Mouse (Mus musculus): ENCODE measurements around the gene Blcap. TPM values are rescaled to one million over a fixed set of nuclear protein-coding genes. Genes with fewer than 3 reads are reported as not detected.

Gene Blcap
- total RNA-seq, 1 experiment from 2014 or later: 16.7 TPM

DNA sequence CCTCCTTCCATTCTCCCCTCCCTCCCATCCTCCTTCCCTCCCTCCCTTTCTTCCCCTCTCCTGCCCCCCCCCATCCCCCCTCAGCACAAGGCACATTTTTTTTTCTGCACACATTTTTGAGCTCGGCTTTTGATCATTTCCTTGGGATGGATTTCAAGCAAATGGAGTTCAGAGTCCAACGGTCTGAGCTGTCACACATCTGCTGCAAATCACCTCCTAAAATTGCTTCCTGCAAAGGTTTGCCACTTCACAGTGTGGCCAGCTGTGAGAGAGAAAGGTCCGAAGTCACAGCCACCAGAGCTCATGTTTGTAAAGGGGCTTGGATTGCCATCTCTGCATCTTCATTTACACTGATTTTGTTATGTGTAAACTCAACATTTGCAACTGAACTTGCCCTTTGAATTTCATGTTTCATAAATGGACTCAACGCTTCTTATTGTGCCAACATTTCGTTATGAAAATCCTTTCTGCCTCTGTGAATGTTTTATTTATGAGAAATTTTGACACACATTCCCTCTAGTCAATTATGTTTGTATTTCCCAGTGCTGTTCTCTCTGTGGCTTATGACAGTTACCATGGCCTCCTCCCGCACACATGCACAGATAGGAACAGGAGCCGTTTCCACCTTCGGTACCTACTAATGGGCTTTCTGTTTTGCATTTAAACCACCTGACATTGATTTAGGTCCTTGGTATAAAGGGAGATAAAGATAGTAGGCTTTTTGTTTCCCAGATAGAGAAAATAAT is 39.2 kb downstream of the Blcap start:
- ATAC-seq (replicated peaks; ENCODE audit: low read depth, poor library complexity, severe bottlenecking): no peak

DNA sequence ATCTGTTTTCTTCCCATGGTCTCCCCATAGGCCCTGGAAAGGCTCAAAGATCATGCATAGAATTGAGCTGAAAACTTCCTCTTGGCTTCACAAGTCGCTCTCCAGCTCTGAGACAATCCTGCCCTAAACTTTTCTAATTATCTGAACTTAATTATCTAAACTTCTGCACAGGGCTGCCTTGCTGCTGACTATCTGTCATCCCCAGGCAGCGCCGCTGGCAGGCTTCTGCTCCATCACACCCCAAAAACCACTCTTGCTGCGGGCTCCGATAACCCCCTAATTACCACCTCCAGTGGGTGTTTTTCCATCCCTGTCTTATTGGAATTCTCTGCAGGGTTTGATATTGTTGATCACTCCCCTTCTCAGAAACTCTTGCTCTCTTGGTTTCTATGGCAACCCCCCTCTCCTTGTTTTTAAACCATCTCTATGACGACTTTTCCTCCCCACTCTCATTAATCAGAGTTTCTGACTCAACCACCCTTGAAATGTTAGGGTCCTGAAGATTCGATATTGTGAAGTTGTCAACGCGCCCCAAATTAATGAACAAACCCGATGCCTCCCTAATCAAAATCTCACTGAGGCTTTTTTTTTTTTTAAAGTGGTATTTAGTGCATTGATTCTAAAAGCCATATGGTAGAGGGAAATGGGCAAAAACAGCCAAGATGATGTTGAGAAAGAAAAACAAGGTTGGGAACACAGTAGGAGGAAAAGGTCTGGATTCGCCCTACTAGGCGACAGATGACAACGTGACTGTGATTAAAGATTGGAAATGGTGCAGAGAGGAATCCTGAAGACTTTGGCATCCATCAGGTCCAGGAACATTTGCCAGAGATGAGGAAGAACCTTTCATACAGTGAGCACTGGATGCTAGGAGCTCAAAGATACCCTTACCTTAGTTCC is 40.8 kb downstream of the Blcap start:
- ATAC-seq (replicated peaks; ENCODE audit: low read depth, poor library complexity, severe bottlenecking): no peak

- ATAC-seq (replicated peaks; ENCODE audit: low read depth, poor library complexity, severe bottlenecking): no peak
Observed at GRCm38 (mm10) chr2:157522556-157522955, 48.5 kb downstream of the Blcap start.

GRCm38 (mm10) chr2:157520496-157520895 is 50.6 kb downstream of the Blcap start:
- no peak for ATAC-seq (replicated peaks; ENCODE audit: low read depth, poor library complexity, severe bottlenecking)

DNA sequence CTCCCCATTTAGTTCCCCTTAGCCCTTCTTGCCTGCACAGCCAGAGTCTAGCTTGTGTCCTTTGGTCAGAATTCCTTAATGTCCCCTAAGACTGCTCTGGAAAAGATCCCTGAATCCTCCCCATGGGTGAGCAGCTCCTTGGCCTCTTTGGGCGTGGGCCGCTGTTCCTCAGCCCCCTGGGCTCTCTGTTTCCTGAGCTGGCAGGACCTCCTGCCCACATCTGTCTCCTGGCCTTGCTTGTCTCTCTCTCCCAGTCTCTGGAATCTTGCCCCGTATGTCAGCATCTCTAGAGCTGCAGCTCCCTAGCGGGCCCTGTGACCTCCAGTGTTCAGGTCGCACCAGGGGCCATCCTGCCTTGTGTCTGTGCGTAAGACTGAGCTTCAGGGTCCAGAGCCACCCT is 51.6 kb downstream of the Blcap start:
- ATAC-seq (replicated peaks; ENCODE audit: low read depth, poor library complexity, severe bottlenecking): no peak

DNA sequence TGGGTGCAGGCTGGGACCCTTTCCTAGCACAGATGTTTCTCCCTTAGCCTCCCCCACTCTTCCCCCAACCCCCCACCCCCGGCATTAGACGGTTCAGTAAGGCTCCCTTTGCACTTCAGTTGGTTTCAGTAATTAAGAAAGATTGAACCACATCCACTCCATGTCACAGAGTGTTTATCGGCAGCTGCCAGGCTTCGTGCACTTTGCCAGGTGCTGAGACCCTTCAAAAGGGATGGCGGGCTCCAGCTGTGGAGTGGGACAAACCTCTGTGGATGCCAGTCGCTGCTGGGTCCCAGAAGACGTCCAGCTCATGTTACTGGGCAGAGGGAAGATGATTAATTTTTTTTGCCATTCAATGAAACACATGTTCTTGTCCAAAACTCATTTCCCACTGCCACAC is 52.6 kb downstream of the Blcap start:
- ATAC-seq (replicated peaks; ENCODE audit: low read depth, poor library complexity, severe bottlenecking): no peak

DNA sequence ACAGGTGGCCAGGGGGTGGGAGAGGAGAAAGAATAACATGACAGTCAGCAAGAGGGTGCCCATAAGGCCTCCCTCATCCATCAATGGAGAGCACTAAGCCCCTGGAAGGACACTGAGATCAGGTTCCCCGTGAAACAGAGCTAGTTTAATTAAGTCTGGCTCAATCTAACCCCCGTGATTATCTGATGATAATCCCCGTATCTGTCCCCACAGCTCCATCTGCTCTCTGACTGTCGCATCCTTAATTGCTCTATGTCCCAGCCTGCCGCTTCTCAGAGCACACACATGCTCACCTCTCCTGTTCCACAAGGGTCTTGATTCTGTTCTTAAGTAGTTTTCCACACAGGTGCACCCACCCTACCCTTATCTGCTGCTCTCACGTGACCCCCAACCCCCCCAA is 53.5 kb downstream of the Blcap start:
- no peak for ATAC-seq (replicated peaks; ENCODE audit: low read depth, poor library complexity, severe bottlenecking)

GRCm38 (mm10) chr2:157514353-157514752 is 56.7 kb downstream of the Blcap start:
- ATAC-seq (replicated peaks; ENCODE audit: low read depth, poor library complexity, severe bottlenecking): no peak

DNA sequence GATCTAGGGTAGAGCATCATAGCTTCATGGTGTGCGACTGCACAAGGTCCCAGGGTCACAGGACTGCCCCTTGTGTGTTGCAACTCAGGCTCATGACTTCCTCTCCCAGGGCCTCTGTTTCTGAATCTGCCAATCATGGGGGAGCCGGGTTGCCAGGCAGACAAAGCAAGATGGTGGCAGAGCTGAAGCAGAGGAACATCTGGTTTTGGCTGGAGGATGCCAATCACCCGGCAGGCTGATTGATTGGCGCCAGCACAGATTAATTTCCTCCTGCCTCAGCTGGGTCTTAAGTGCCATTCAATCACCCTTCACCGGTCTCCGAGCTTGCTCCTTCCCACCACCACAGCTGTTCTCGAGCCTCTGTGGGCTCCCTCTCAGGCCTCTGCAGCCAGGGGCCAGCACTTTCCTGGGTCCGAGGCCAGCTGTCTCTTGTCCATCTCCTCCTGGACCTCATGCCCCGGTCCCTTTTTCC is 57.3 kb downstream of the Blcap start:
- ATAC-seq (replicated peaks; ENCODE audit: low read depth, poor library complexity, severe bottlenecking): peak; percentile 58

GRCm38 (mm10) chr2:157512859-157513258 is 58.2 kb downstream of the Blcap start:
- no peak for ATAC-seq (replicated peaks; ENCODE audit: low read depth, poor library complexity, severe bottlenecking)

DNA sequence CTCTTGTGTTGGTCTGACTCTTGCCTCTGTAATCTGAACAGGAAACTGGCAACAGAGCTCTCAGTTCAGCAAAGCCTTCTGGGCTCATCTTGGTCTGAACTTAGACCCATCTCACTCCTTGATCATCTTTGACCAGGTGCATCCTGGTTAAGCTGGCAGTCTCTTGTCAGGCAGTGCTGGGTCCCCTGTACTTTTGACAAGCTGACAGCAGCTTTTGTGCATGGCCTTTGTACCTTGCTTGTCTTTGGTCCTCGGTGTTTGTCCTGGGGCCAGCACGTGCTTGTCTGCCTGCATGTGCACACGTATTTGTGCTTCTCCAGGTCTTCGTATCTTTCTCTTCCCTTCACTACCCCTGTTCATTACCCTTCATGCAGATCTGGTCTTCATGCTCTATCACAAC is 61.0 kb downstream of the Blcap start:
- ATAC-seq (replicated peaks; ENCODE audit: low read depth, poor library complexity, severe bottlenecking): no peak

DNA sequence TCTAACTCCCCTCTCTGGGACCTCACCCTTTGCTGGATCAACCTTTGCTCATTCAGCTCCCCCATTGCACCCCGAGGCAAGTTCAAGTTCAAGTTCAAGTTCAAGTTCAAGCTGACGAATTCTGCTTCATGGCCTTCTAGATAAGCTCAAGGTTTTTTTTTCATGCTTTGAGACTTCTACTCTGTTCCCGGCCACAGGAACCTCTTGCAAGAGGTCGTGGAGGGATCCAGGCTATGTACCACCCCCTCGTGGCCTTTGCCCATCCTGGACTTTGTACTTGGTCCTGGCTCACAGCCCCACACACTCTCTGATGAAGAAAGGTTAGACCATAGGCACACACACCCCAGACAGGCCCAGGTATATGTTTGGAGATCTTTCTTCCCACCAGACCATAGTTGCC is 61.9 kb downstream of the Blcap start:
- no peak for ATAC-seq (replicated peaks; ENCODE audit: low read depth, poor library complexity, severe bottlenecking)

DNA sequence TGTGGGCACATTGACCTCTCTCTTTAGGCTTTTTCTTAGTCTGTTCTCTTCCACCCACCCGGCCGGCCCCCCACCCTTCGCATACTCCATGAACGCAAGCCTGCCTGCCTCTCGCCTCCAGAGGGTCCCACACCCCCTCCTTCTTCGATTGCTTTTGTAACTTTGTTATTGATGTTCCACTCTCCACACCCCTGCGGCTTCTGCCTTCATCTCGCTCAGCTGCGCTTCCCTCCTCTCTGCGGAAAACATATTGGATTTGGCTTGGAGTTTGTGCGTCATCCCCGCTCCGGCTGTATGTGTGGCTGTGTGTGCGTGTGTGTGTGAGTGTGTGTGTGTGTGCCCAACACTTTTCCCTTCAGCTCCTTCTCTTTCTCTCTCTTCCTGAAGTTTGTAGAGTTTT is 64.3 kb downstream of the Blcap start:
- ATAC-seq (replicated peaks; ENCODE audit: low read depth, poor library complexity, severe bottlenecking): no peak

Other genes starting within 250 kb of the Blcap start
- gene Ghrh, start 223.8 kb downstream of the Blcap start, total RNA-seq (2017): not detected in 2 replicates
- 6.4 and 7.6 TPM in 2 replicates for gene Manbal, start 203.7 kb downstream of the Blcap start, total RNA-seq (2017)
- 0.69 and 1.3 TPM in 2 replicates for gene Src, start 152.8 kb downstream of the Blcap start, total RNA-seq (2017)
- gene Nnat, start 11.2 kb downstream of the Blcap start, total RNA-seq (2017): 0.41 TPM in 1 of 2 replicates, not detected in the other
- gene Ctnnbl1, start 166.1 kb upstream of the Blcap start, total RNA-seq (2017): 42.1 and 46.4 TPM in 2 replicates

Measured in common myeloid progenitor, adult 5-6 weeks (primary cell).